Mouse (Mus musculus) hindbrain, embryonic 16.5 days (tissue): ENCODE measurements around the gene Gzmg. TPM values are rescaled to one million over a fixed set of nuclear protein-coding genes. Genes with fewer than 3 reads are reported as not detected.

ENCODE experiments used
- polyA plus RNA-seq: library from polyadenylated mRNA; unstranded; fragments of >200 nt; fragmentation: Nextera tagmentation; extraction: Ambion mirVana; gene quantifications from 2 replicates; pipeline ENCODE4 v1.2.1, GENCODE M21; 2015

Gzmg gene
- polyA plus RNA-seq, 1 experiment from 2014 or later = not detected

Other genes with a start within 250 kb of the Gzmg start
- gene Cma1, start 214.9 kb downstream of the Gzmg start, polyA plus RNA-seq = 2.2 TPM in 1 of 2 replicates, not detected in the other
- gene Cma2, start 208.6 kb downstream of the Gzmg start, polyA plus RNA-seq = not detected in 2 replicates
- not detected in 2 replicates for gene Mcpt1, start 141.6 kb downstream of the Gzmg start, polyA plus RNA-seq
- gene Mcpt9, start 129.1 kb downstream of the Gzmg start, polyA plus RNA-seq = not detected in 2 replicates
- gene Mcpt2, start 117.5 kb downstream of the Gzmg start, polyA plus RNA-seq = not detected in 2 replicates
- not detected in 2 replicates for gene Mcpt4, start 97.3 kb downstream of the Gzmg start, polyA plus RNA-seq
- not detected in 2 replicates for gene Mcpt8, start 74.3 kb downstream of the Gzmg start, polyA plus RNA-seq
- 0.31 TPM in 1 of 2 replicates, not detected in the other for gene Ctsg, start 57.0 kb downstream of the Gzmg start, polyA plus RNA-seq
- not detected in 2 replicates for gene Gzme, start 39.0 kb downstream of the Gzmg start, polyA plus RNA-seq
- not detected in 2 replicates for gene Gzmd, start 27.0 kb downstream of the Gzmg start, polyA plus RNA-seq
- gene Gzmn, start 15.0 kb upstream of the Gzmg start, polyA plus RNA-seq = not detected in 2 replicates
- gene Gzmf, start 51.8 kb upstream of the Gzmg start, polyA plus RNA-seq = not detected in 2 replicates
- gene Gzmc, start 75.1 kb upstream of the Gzmg start, polyA plus RNA-seq = not detected in 2 replicates
- gene Gzmb, start 102.7 kb upstream of the Gzmg start, polyA plus RNA-seq = not detected in 2 replicates
- gene Atp12a, start 205.5 kb upstream of the Gzmg start, polyA plus RNA-seq = 0.27 and 0.33 TPM in 2 replicates
- gene Rnf17, start 243.0 kb upstream of the Gzmg start, polyA plus RNA-seq = 0.80 and 1.1 TPM in 2 replicates